In the genomic region with DNA sequence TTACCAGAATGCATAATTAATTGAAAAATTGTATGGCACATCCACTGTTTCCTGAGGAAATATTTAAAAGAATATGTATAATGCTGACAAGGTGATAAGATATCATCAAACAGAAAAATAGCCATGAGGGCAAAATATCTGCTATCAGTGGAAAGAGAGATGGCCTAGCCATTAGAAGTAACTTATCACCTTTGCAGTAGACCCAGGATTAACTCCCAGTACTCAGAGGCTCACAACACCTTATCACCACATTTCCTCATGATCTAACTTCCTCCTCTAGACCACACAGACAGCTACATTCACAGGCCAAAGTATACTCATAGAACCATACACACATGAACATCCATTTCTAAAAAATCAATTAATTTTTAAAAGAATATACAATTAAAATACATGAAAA, we compare ENCODE assay signal across 25 mouse cellular contexts.
DNase-seq lines count a peak whose midpoint lies in the region; ATAC-seq and TF ChIP-seq lines count a peak whose summit lies in the region.
"Had no signal": no experiment of that assay in that cellular context is flagged by ENCODE, and none has a peak within 500 bp of the region (broad histone marks: within the 10 kb centered on the region; RNA-seq: fewer than 3 reads in every experiment).

No protein-coding gene starts in this region.

- 0 out of 2 replicates have a peak, but pooled peaks cover 2% of the 10 kb centered on the region for H3K9me3 ChIP-seq in G1E (replicated peaks)
- no peaks in the 10 kb centered on the region for H3K9me3 ChIP-seq in MEL (replicated peaks; ENCODE audit: insufficient read depth, low read length)

- H3K36me3 ChIP-seq in G1E (replicated peaks) (no peaks in the 10 kb centered on the region), MEL (ENCODE audit: control insufficient read depth in 1 of 2, insufficient read depth in 2 of 2, low read length in 2 of 2) (peaks cover 0 to 14% of the 10 kb centered on the region in 2 experiments; a peak in 2 of 4 replicates)

- H3K79me2 ChIP-seq in MEL (ENCODE audit: control insufficient read depth, insufficient read depth, low read length, poor library complexity) = no peaks in the 10 kb centered on the region

- H3K27ac ChIP-seq in MEL (ENCODE audit: control insufficient read depth, low read depth, low read length) = no peak overlapping the region

- ATAC-seq in G1E (ENCODE audit: extremely low read depth, insufficient number of reproducible peaks, low FRiP score, poor library complexity, severe bottlenecking) = peak; percentile 49
- ATAC-seq: activated CD4-positive, CD25-positive, alpha-beta regulatory T cell, adult 4 months; CD4-positive, CD25-positive, alpha-beta regulatory T cell, adult 4 months; Patski had no signal

- H3K27me3 ChIP-seq in G1E (ENCODE audit: insufficient read depth, low read length) = no peaks in the 10 kb centered on the region
- no peaks in the 10 kb centered on the region for H3K27me3 ChIP-seq in MEL (ENCODE audit: control insufficient read depth in 1 of 2, insufficient read depth in 2 of 2, low read length in 2 of 2)
- H3K27me3 ChIP-seq: CH12.LX had no signal

- no peak for TF ChIP-seq RAD21 in MEL (IDR thresholded peaks at IDR 0.05; ENCODE audit: low read depth, low read length)

- peak; percentile 88 to 93 for TF ChIP-seq EP300 in MEL (IDR thresholded peaks at IDR 0.05; ENCODE audit: low read depth in 1 of 2, low read length in 2 of 2)

- no peak for TF ChIP-seq POLR2A in MEL (IDR thresholded peaks at IDR 0.05; ENCODE audit: control insufficient read depth in 1 of 2, insufficient read depth in 1 of 2, low read depth in 1 of 2, low read length in 2 of 2, poor library complexity in 1 of 2)

- H3K4me3 ChIP-seq in G1E (ENCODE audit: low read depth, low read length) = no peak overlapping the region
- no peak overlapping the region for H3K4me3 ChIP-seq in MEL (ENCODE audit: control insufficient read depth in 1 of 2, insufficient read depth in 1 of 2, low read depth in 2 of 2, low read length in 2 of 2)

- DNase-seq in 416B (ENCODE audit: low read depth) (peak; percentile 55), G1E (ENCODE audit: low spot score) (no peak), MEL (ENCODE audit: low read depth, low spot score) (peak; percentile 72), MEL-GATA-1-ER (ENCODE audit: extremely low read depth, low read depth) (peak; percentile 18)
- no peak for DNase-seq in frontal cortex, postnatal 10 days (ENCODE audit: low spot score in 2 of 2)
- DNase-seq in gastrocnemius, postnatal 10 days = no peak
- no peak for DNase-seq in kidney, adult 18-20 months
- DNase-seq in embryo, embryonic 11 days = no peak
- DNase-seq: adrenal gland, adult 2 months; adrenal gland, adult 8-10 months; adrenal gland, postnatal 10 days; adrenal gland, postnatal 14 days; adrenal gland, postnatal 25 days; adrenal gland, postnatal 36 days; B cell, adult 2 months; cerebellum, adult 11 months; cerebellum, adult 11-12 months; cerebellum, adult 18-20 months; cerebellum, adult 2 months; cerebellum, adult 8-10 months; cerebellum, adult 9-10 months had no signal

- H3K4me1 ChIP-seq in G1E (ENCODE audit: insufficient read depth, low read depth, low read length) (0 out of 2 replicates have a peak, but pooled peaks cover 2% of the 10 kb centered on the region), MEL (ENCODE audit: control insufficient read depth in 1 of 2, insufficient read depth in 2 of 2, low read length in 2 of 2) (peaks cover 4 to 9% of the 10 kb centered on the region in 2 experiments)

- no peak overlapping the region for H3K9ac ChIP-seq in MEL (ENCODE audit: control insufficient read depth, low read depth, low read length, poor library complexity, severe bottlenecking)

- TF ChIP-seq CTCF in G1E (IDR thresholded peaks at IDR 0.05; ENCODE audit: low read depth, low read length) = no peak
- no peak for TF ChIP-seq CTCF in MEL (IDR thresholded peaks at IDR 0.05 in 2 of 3, conservative IDR thresholded peaks at IDR 0.05 in 1 of 3; ENCODE audit: control insufficient read depth in 1 of 3, insufficient read depth in 1 of 3, low read depth in 2 of 3, low read length in 3 of 3, poor library complexity in 1 of 3, severe bottlenecking in 1 of 3)

TF ChIP-seq in MEL, 35 proteins besides CTCF, POLR2A, EP300 and RAD21:
- TF ChIP-seq NELFE (IDR thresholded peaks at IDR 0.05; ENCODE audit: low read depth, low read length) (no peak), MXI1 (IDR thresholded peaks at IDR 0.05; ENCODE audit: low read depth, low read length) (no peak), GATA1 (IDR thresholded peaks at IDR 0.05; ENCODE audit: low read depth, low read length) (peak; percentile 88), ELF1 (IDR thresholded peaks at IDR 0.05; ENCODE audit: low read depth, low read length) (no peak), HCFC1 (IDR thresholded peaks at IDR 0.05; ENCODE audit: low read depth, low read length) (no peak), SMC3 (IDR thresholded peaks at IDR 0.05; ENCODE audit: low read depth, low read length) (peak; percentile 9; the same call in 1 of the 2 replicates), MAFK (IDR thresholded peaks at IDR 0.05; ENCODE audit: borderline replicate concordance, low read depth, low read length) (peak; percentile 57; the same call in 1 of the 2 replicates), RCOR1 (IDR thresholded peaks at IDR 0.05; ENCODE audit: low read depth, low read length) (peak; percentile 65; the same call in 1 of the 2 replicates), MEF2A (IDR thresholded peaks at IDR 0.05; ENCODE audit: extremely low read depth, insufficient replicate concordance, low read depth, low read length, poor library complexity, severe bottlenecking) (no peak), CHD2 (IDR thresholded peaks at IDR 0.05; ENCODE audit: low read length) (no peak), ZC3H11A (IDR thresholded peaks at IDR 0.05; ENCODE audit: low read depth, low read length) (peak; percentile 2; the same call in 1 of the 2 replicates), TAL1 (IDR thresholded peaks at IDR 0.05; ENCODE audit: low read length) (no peak; the same call in 1 of the 2 replicates), JUND (IDR thresholded peaks at IDR 0.05; ENCODE audit: low read depth, low read length) (no peak), GABPA (IDR thresholded peaks at IDR 0.05; ENCODE audit: low read depth, low read length) (no peak), ETS1 (IDR thresholded peaks at IDR 0.05; ENCODE audit: low read depth, low read length) (peak; percentile 71), POLR2AphosphoS2 (IDR thresholded peaks at IDR 0.05; ENCODE audit: low read length) (no peak), TBP (IDR thresholded peaks at IDR 0.05; ENCODE audit: low read depth, low read length) (no peak), USF2 (IDR thresholded peaks at IDR 0.05; ENCODE audit: borderline replicate concordance in 1 of 2, insufficient read depth in 1 of 2, low read depth in 1 of 2, low read length in 2 of 2) (no peak), TCF12 (IDR thresholded peaks at IDR 0.05; ENCODE audit: low read depth, low read length) (peak; percentile 85), NRF1 (IDR thresholded peaks at IDR 0.05; ENCODE audit: insufficient read depth, low read depth, low read length, poor library complexity, severe bottlenecking) (no peak), BHLHE40 (IDR thresholded peaks at IDR 0.05; ENCODE audit: borderline replicate concordance, low read depth, low read length) (no peak), ZKSCAN1 (IDR thresholded peaks at IDR 0.05; ENCODE audit: low read depth, low read length) (no peak), MYB (IDR thresholded peaks at IDR 0.05; ENCODE audit: low read depth, low read length) (peak; percentile 66; the same call in 1 of the 2 replicates), CHD1 (IDR thresholded peaks at IDR 0.05; ENCODE audit: low read depth, low read length) (no peak), E2F4 (IDR thresholded peaks at IDR 0.05; ENCODE audit: borderline replicate concordance, low read depth, low read length) (no peak), KAT2A (conservative IDR thresholded peaks at IDR 0.05; ENCODE audit: low read depth, low read length) (no peak; the same call in 1 of the 2 replicates), MAX (IDR thresholded peaks at IDR 0.05; ENCODE audit: low read length) (no peak), ZNF384 (IDR thresholded peaks at IDR 0.05; ENCODE audit: low read depth, low read length) (no peak), SIN3A (IDR thresholded peaks at IDR 0.05; ENCODE audit: low read length) (0 out of 2 replicates have a peak, but pooled peaks have one; percentile 36), USF1 (IDR thresholded peaks at IDR 0.05; ENCODE audit: low read depth, low read length) (0 out of 2 replicates have a peak, but pooled peaks have one; percentile 9), UBTF (IDR thresholded peaks at IDR 0.05; ENCODE audit: borderline replicate concordance, insufficient read depth, low read depth, low read length) (no peak), MYC (IDR thresholded peaks at IDR 0.05; ENCODE audit: low read depth, low read length) (peak; percentile 73; the same call in 1 of the 2 replicates), POLR2AphosphoS5 (IDR thresholded peaks at IDR 0.05; ENCODE audit: borderline replicate concordance, low read depth, low read length) (no peak), MAZ (IDR thresholded peaks at IDR 0.05; ENCODE audit: low read depth, low read length) (0 out of 2 replicates have a peak, but pooled peaks have one; percentile 41), ZMIZ1 (IDR thresholded peaks at IDR 0.05; ENCODE audit: low read depth, low read length) (no peak)

Comparison
In these comparisons a context has a peak if more than half of its experiments do, and no peak if none do; other contexts are left out.
1. DNase-seq: peak in 416B (single experiment), MEL (single experiment) and MEL-GATA-1-ER (single experiment); none in G1E (single experiment), frontal cortex, postnatal 10 days (0 of 2), gastrocnemius, postnatal 10 days (single experiment), kidney, adult 18-20 months (single experiment) and embryo, embryonic 11 days (single experiment).